Mouse (Mus musculus) forebrain, postnatal 0 days (tissue): ENCODE data around the gene Junb. TPM values are rescaled to one million over a fixed set of nuclear protein-coding genes. Genes with fewer than 3 reads are reported as not detected.

ENCODE experiments used
- ATAC-seq: fragments of 200-750 bp; cut with Nextera tagmentation; 2 replicates; pipeline ENCODE4 v1.8.0; 2017; ENCODE audit warnings: mild to moderate bottlenecking, moderate library complexity
- DNase-seq: peaks from one replicate; pipeline ENCODE4 v3.0.0-alpha.2; 2015
- H3K27ac ChIP-seq: fragments of 300-500 bp; sonication (generic); 2 replicates; pipeline ENCODE4 v1.5.1; 2014; ENCODE audit warnings: low read depth, mild to moderate bottlenecking, antibody characterized with exemption, low read length, moderate library complexity, mixed read lengths
- H3K27me3 ChIP-seq: fragments of 300-500 bp; sonication (generic); 2 replicates; pipeline ENCODE4 v1.6.1; 2014; ENCODE audit warnings: mild to moderate bottlenecking, low read length, mixed read lengths; ENCODE audit not compliant: insufficient read depth
- H3K36me3 ChIP-seq: fragments of 300-500 bp; sonication (generic); 2 replicates; pipeline ENCODE4 v1.6.1; 2014; ENCODE audit warnings: mild to moderate bottlenecking, moderate library complexity; ENCODE audit not compliant: insufficient read depth
- H3K4me1 ChIP-seq: fragments of 300-500 bp; sonication (generic); 2 replicates; pipeline ENCODE4 v1.6.1; 2014; ENCODE audit warnings: antibody characterized with exemption; ENCODE audit not compliant: insufficient read depth
- H3K4me2 ChIP-seq: fragments of 300-500 bp; sonication (generic); 2 replicates; pipeline ENCODE4 v1.6.1; 2014; ENCODE audit warnings: low read depth, mild to moderate bottlenecking, moderate library complexity
- H3K4me3 ChIP-seq: fragments of 300-500 bp; sonication (generic); 2 replicates; pipeline ENCODE4 v1.5.1; 2014; ENCODE audit warnings: low read depth, low read length, mixed read lengths
- H3K9ac ChIP-seq: fragments of 300-500 bp; sonication (generic); 2 replicates; pipeline ENCODE4 v1.6.1; 2014; ENCODE audit warnings: mild to moderate bottlenecking
- H3K9me3 ChIP-seq: fragments of 300-500 bp; sonication (generic); 2 replicates; pipeline ENCODE4 v1.6.1; 2016; ENCODE audit warnings: low read length
- CTCF ChIP-seq: sonication (generic); IDR thresholded peaks from 2 replicates; pipeline ENCODE4 v1.5.1; 2016; ENCODE audit warnings: antibody characterized with exemption, control low read depth, low read depth
- WGBS: fragments of 180-500 bp; shearing (Covaris S2); extraction: QIAGEN DNeasy Blood & Tissue Kit; methylation state at CpG from one replicate; pipeline ENCODE4 v1.1.7; 2014; 5-methylcytosine and 5-hydroxymethylcytosine counted together
- polyA plus RNA-seq: library from polyadenylated mRNA; unstranded; fragments of >200 nt; fragmentation: Nextera tagmentation; extraction: Ambion mirVana; gene quantifications from 2 replicates; pipeline ENCODE4 v1.2.1, GENCODE M21; 2015
- total RNA-seq: library from RNA; depleted of rRNA; stranded (reverse); fragments of >200 nt; gene quantifications from 2 replicates; pipeline ENCODE4 v1.2.3, GENCODE M21; 2014

Gene Junb
- total and polyA plus RNA-seq, 2 experiments from 2014 or later = 10.1 to 21.9 TPM

GRCm38 (mm10) chr8:84989311-84989731 is 10.8 kb upstream of the Junb start:
- no peak for TF ChIP-seq CTCF
- H3K27me3 ChIP-seq = no peaks in the 10 kb centered on the region; the same call in 1 of the 2 replicates
- H3K4me3 ChIP-seq = peak overlapping the region; percentile 69; the same call in 1 of the 2 replicates
- no peaks in the 10 kb centered on the region for H3K36me3 ChIP-seq
- H3K27ac ChIP-seq = no peak overlapping the region
- H3K4me2 ChIP-seq = peak overlapping the region; percentile 92
- no peak for ATAC-seq
- H3K9ac ChIP-seq = no peak overlapping the region
- no peak for DNase-seq
- peaks cover 21% of the 10 kb centered on the region for H3K4me1 ChIP-seq
- H3K9me3 ChIP-seq = no peaks in the 10 kb centered on the region
- 12% methylated on average over 15 of the region's 15 CpGs for WGBS

GRCm38 (mm10) chr8:84987903-84988302 is 9.4 kb upstream of the Junb start:
- H3K27me3 ChIP-seq = no peaks in the 10 kb centered on the region; the same call in 1 of the 2 replicates
- no peak for TF ChIP-seq CTCF
- H3K4me3 ChIP-seq = no peak overlapping the region
- no peak overlapping the region for H3K4me2 ChIP-seq
- no peaks in the 10 kb centered on the region for H3K36me3 ChIP-seq
- no peak for DNase-seq
- H3K27ac ChIP-seq = no peak overlapping the region
- peaks cover 21% of the 10 kb centered on the region for H3K4me1 ChIP-seq
- 76% methylated on average over 2 of the region's 2 CpGs for WGBS
- no peak overlapping the region for H3K9ac ChIP-seq
- no peak for ATAC-seq
- H3K9me3 ChIP-seq = no peaks in the 10 kb centered on the region

GRCm38 (mm10) chr8:84987388-84987787 is 8.9 kb upstream of the Junb start:
- no peak overlapping the region for H3K27ac ChIP-seq
- no peaks in the 10 kb centered on the region for H3K36me3 ChIP-seq
- ATAC-seq = no peak
- TF ChIP-seq CTCF = no peak
- H3K27me3 ChIP-seq = no peaks in the 10 kb centered on the region; the same call in 1 of the 2 replicates
- no peak overlapping the region for H3K9ac ChIP-seq
- no peaks in the 10 kb centered on the region for H3K9me3 ChIP-seq
- WGBS = 85% methylated on average over 5 of the region's 5 CpGs
- no peak overlapping the region for H3K4me2 ChIP-seq
- peaks cover 21% of the 10 kb centered on the region for H3K4me1 ChIP-seq
- DNase-seq = no peak
- H3K4me3 ChIP-seq = no peak overlapping the region

- TF ChIP-seq CTCF = no peak
- H3K36me3 ChIP-seq = no peaks in the 10 kb centered on the region
- 0 out of 2 replicates have a peak overlapping the region, but pooled peaks have one; percentile 61 for H3K9ac ChIP-seq
- ATAC-seq (no peak), DNase-seq (no peak)
- H3K4me2 ChIP-seq = peak overlapping the region; percentile 98
- WGBS = 25% methylated on average over 8 of the region's 8 CpGs
- H3K27ac ChIP-seq = peak overlapping the region; percentile 78
- H3K4me1 ChIP-seq = peaks cover 21% of the 10 kb centered on the region
- no peaks in the 10 kb centered on the region for H3K9me3 ChIP-seq
- peak overlapping the region; percentile 54 for H3K4me3 ChIP-seq
- H3K27me3 ChIP-seq = no peaks in the 10 kb centered on the region; the same call in 1 of the 2 replicates
These were observed 7.9 kb upstream of the Junb start for GRCm38 (mm10) chr8:84986379-84986945.

- DNase-seq = peak; percentile 96
These were observed 7.3 kb upstream of the Junb start for GRCm38 (mm10) chr8:84985684-84986378.

GRCm38 (mm10) chr8:84985049-84985683 is 6.6 kb upstream of the Junb start:
- Histone ChIP-seq H3K4me2 (peak overlapping the region; percentile 98), H3K9me3 (no peaks in the 10 kb centered on the region), H3K27ac (peak overlapping the region; percentile 78), H3K36me3 (no peaks in the 10 kb centered on the region), H3K9ac (peak overlapping the region; percentile 61), H3K27me3 (no peaks in the 10 kb centered on the region; the same call in 1 of the 2 replicates), H3K4me1 (peaks cover 15% of the 10 kb centered on the region), H3K4me3 (peak overlapping the region; percentile 54)
- WGBS = 1% methylated on average over 23 of the region's 23 CpGs
- ATAC-seq (no peak), DNase-seq (no peak)
- no peak for TF ChIP-seq CTCF

More at GRCm38 (mm10) chr8:84985684-84986378, 7.3 kb upstream of the Junb start:
- Histone ChIP-seq H3K36me3 (no peaks in the 10 kb centered on the region), H3K4me1 (peaks cover 15% of the 10 kb centered on the region), H3K9ac (peak overlapping the region; percentile 61), H3K4me2 (peak overlapping the region; percentile 98), H3K4me3 (peak overlapping the region; percentile 54), H3K9me3 (no peaks in the 10 kb centered on the region), H3K27me3 (no peaks in the 10 kb centered on the region; the same call in 1 of the 2 replicates), H3K27ac (peak overlapping the region; percentile 78)
- ATAC-seq = peak; percentile 87
- TF ChIP-seq CTCF = no peak
- under 1% methylated on average over 53 of the region's 53 CpGs for WGBS
